ENCODE assay signal across 19 mouse cellular contexts in the genomic region with DNA sequence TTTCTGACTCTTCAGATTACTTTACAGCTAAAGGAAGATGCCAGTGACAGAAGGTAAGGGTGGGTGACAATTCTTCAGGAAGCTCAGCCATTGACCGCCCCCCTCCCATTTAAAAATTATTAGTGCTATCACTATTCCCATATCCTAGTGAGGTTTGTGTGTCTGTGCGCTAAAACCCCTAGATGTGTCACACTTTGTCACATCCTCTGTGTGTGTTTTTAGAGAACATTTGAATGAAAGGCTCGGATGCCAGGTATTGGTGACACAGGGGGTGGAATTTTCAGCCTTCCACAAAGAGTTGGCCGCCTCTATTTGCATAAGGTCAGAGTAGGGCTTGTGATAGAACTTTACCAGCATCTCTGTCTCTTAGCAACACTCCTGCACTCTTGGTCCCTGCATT.
"Had no signal": no experiment of that assay in that cellular context is flagged by ENCODE, and none has a peak within 500 bp of the region (broad histone marks: within the 10 kb centered on the region; RNA-seq: fewer than 3 reads in every experiment).

No protein-coding gene starts in this region.

- H3K4me3 ChIP-seq: layer of hippocampus, adult 2 months; left cerebral cortex, adult 2 months; liver, embryonic 13.5 days; midbrain, embryonic 12.5 days; neural tube, embryonic 12.5 days; neural tube, embryonic 15.5 days had no signal

- H3K4me2 ChIP-seq: liver, embryonic 13.5 days; midbrain, embryonic 12.5 days; neural tube, embryonic 12.5 days; neural tube, embryonic 15.5 days had no signal

- H3K9ac ChIP-seq: liver, embryonic 13.5 days; midbrain, embryonic 12.5 days; neural tube, embryonic 12.5 days; neural tube, embryonic 15.5 days had no signal

- H3K9me3 ChIP-seq: liver, embryonic 13.5 days; midbrain, embryonic 12.5 days; neural tube, embryonic 12.5 days; neural tube, embryonic 15.5 days had no signal

- DNase-seq: kidney, postnatal 25 days; layer of hippocampus, postnatal 36 days; liver, embryonic 13.5 days; lung, adult 2 months; lung, postnatal 14 days; lung, postnatal 4 days; right cerebral cortex, adult 18-20 months; right cerebral cortex, postnatal 14 days; right cerebral cortex, postnatal 4 days; thymus, adult 2 months; thymus, postnatal 14 days; thymus, postnatal 4 days had no signal

- H3K27ac ChIP-seq: kidney, postnatal 0 days; layer of hippocampus, adult 2 months; left cerebral cortex, adult 2 months; liver, embryonic 13.5 days; midbrain, embryonic 12.5 days; neural tube, embryonic 12.5 days; neural tube, embryonic 15.5 days; stomach, postnatal 0 days had no signal

- H3K36me3 ChIP-seq: liver, embryonic 13.5 days; midbrain, embryonic 12.5 days; neural tube, embryonic 12.5 days; neural tube, embryonic 15.5 days had no signal

- H3K4me1 ChIP-seq: liver, embryonic 13.5 days had no signal
